Mouse (Mus musculus): ENCODE data around the gene Sidt2.

Gene Sidt2

DNA sequence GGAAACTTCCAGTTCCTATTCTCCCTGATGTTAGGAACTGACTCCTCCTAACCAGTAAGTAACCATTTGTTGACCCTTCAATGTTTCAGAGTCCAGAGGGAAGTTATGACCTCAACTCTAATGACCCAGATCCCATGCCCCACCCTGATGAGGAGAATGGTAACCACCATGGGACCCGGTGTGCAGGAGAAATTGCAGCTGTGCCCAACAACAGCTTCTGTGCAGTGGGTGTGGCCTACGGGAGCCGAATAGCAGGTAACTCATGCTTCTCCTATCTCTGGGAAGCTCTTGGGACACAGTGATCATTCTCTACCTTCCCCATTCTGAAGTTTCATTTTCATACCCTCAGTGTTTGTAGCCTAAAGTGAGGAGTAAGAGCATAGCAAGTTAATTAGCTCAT lies 44.1 kb downstream of the Sidt2 start:
- DNase-seq = no peak

DNA sequence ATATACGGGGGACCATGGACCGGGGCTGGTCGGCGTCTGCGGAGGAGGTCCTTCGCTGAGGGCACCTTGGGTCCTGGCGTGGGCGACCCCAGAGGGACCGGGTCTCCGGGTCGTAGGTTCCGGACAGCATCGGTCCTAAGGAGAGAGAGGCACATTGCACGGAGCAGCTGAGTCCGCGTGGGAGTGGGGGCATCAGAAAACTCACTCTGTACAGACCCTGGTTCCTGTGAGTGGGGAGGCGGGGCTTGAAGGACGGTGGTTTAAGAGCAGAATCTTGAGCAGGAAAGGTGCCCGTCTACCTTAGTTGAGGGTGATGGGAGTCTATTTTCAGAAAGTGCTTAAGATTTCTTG lies 48.0 kb downstream of the Sidt2 start:
- peak in 1 of 2 experiments; percentile 49 for DNase-seq

DNA sequence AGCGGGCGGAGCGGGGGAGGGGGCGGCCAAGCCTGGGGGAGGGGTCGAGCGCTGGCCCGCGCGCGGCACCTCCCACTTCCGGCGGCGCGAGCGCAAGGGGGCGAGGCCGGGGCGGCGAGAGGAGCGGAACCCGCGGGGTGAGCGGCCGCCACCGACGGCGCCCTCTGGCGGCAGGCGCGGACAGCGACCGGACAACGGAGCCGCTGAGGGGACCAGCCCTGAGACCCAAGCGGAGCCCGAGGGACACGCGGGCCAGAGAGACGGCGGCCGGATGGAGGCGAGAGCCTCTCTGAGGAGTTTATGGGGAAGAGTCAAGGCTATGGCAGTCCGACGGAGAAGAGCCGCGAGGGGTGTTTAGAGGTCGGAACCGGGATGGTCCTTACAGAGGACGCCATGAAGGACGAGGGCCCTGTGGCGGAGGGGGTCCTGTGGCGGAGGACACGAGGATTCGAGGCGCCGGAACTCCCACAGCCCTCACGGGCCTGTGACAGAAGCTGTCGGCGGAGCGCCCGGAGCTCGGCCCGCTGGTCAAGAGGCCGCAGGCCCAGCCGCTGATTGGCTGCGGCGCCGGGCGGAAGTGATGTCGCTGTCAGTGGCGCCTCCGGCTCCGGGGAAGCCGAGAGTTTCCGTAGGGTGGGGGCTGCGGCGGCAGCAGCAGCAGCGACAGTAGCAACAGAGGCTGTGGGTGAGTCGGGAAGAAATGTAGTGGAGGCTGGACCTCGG lies 48.5 kb downstream of the Sidt2 start, which contains the start of the genes Pcsk7 and Rnf214:
Gene Pcsk7, plus strand, starts transcription at position 143 of the 723 bp plus-strand sequence.
Gene Rnf214, minus strand, starts transcription at position 557 of the 723 bp plus-strand sequence.
- peak; percentile 94 to 98 for DNase-seq

DNA sequence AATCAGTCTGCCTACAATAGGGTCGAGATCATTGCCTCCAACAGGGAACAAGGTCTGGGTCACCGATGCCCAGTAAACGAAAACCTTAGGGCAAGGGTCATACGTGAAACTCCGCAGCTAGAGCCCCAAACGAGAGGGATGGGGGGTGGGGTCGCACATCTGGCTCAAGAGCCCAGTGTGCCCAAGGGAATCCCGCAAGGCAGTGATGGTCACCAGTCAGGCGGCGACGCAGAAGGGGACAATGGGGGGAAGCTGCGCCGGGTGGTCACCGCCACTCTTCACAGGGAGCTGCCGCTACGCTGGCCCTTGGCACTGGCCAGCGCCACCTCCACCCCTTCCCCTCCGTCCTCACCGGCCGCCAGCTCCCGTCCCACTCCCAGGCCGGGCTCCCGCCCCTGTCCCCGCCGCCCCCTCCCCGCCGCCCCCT lies 49.2 kb downstream of the Sidt2 start:
- peak; percentile 21 to 70 for DNase-seq

DNA sequence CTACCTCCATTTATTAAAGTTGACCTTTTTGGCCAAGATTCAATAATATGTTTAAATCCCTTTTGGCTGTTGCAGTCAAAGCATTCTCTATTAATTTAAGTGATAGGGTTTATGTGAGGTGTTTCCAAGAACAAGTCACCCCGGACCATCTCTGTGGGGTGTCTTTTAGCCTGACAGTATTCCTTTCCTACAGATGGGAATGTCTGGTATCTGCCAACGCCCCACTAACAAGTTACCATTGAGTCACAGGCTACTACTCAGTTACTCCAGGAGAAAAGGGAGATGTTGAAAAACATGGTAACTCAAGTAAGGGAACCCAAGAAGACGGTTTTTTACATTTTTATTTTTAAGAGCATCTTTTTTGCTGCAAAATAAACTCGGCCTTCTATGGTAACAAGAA lies 49.9 kb downstream of the Sidt2 start:
- DNase-seq = no peak

DNA sequence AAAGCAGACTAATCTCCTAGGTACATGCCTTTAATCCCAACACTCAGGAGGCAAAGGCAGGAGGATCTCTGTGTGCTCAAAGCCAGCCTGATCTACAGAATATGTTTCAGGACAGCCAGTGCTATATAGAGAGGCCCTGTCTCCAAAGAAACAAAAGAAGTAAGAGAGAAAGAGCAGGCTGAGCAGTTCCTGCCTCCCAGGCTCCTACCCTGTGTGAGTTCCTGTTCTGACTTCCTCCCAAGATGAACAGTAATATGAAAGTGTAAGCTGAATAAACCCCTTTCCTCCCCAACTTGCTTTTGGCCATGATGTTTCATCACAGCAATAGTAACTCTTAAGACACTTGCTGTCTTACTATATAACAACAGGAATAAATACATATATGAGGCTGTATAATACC lies 61.4 kb downstream of the Sidt2 start:
- no peak for DNase-seq
